Mouse (Mus musculus) urinary bladder, postnatal 25 days (tissue): Measurements from ENCODE around the gene Cdan1.

Experiments
- DNase-seq: peaks from one replicate; pipeline ENCODE4 v3.0.0; 2022; ENCODE audit warnings: low spot score

Cdan1 gene

GRCm38 (mm10) chr2:120849449-120850423 is at the start of gene Cdan1:
Gene Cdan1 (minus strand): TSS chr2:120850128.
- DNase-seq, result peak; percentile 37

- DNase-seq, result no peak
Observed at GRCm38 (mm10) chr2:120896361-120896760, 46.4 kb upstream of the Cdan1 start.

GRCm38 (mm10) chr2:120887601-120888000 is 37.7 kb upstream of the Cdan1 start:
- no peak for DNase-seq

GRCm38 (mm10) chr2:120873192-120873591 is 23.3 kb upstream of the Cdan1 start:
- no peak for DNase-seq

GRCm38 (mm10) chr2:120871447-120872336 is 21.8 kb upstream of the Cdan1 start:
- DNase-seq, result no peak

- peak; percentile 16 for DNase-seq
Observed at GRCm38 (mm10) chr2:120867336-120867735, 17.4 kb upstream of the Cdan1 start.

GRCm38 (mm10) chr2:120866561-120866960 is 16.6 kb upstream of the Cdan1 start:
- DNase-seq, result peak; percentile 37

GRCm38 (mm10) chr2:120863389-120863788 is 13.5 kb upstream of the Cdan1 start:
- no peak for DNase-seq

- DNase-seq, result no peak
Observed at GRCm38 (mm10) chr2:120860699-120861098, 10.8 kb upstream of the Cdan1 start.

GRCm38 (mm10) chr2:120858131-120858530 is 8.2 kb upstream of the Cdan1 start:
- DNase-seq, result no peak

- no peak for DNase-seq
Observed at GRCm38 (mm10) chr2:120853151-120853550, 3.2 kb upstream of the Cdan1 start.

GRCm38 (mm10) chr2:120852626-120853025 is 2.7 kb upstream of the Cdan1 start:
- DNase-seq, result no peak

- DNase-seq, result peak; percentile 97
Observed at GRCm38 (mm10) chr2:120850424-120851082, 625 bp upstream of the Cdan1 start, which contains the start of gene Ttbk2. Gene Ttbk2 (minus strand): TSS chr2:120850604.

GRCm38 (mm10) chr2:120845280-120845679 is 4.6 kb downstream of the Cdan1 start:
- no peak for DNase-seq

GRCm38 (mm10) chr2:120843990-120844389 is 5.9 kb downstream of the Cdan1 start:
- DNase-seq, result no peak

GRCm38 (mm10) chr2:120841211-120841610 is 8.7 kb downstream of the Cdan1 start:
- no peak for DNase-seq

GRCm38 (mm10) chr2:120835167-120835566 is 14.8 kb downstream of the Cdan1 start:
- no peak for DNase-seq

GRCm38 (mm10) chr2:120826936-120827638 is 22.8 kb downstream of the Cdan1 start:
- DNase-seq, result no peak

GRCm38 (mm10) chr2:120770265-120770935 is 79.5 kb downstream of the Cdan1 start:
- DNase-seq, result no peak

GRCm38 (mm10) chr2:120761922-120762321 is 88.0 kb downstream of the Cdan1 start:
- DNase-seq, result no peak

GRCm38 (mm10) chr2:120748041-120748440 is 101.9 kb downstream of the Cdan1 start:
- DNase-seq, result no peak
